Mouse (Mus musculus): Measurements from ENCODE around the gene Chml. TPM values are rescaled to one million over a fixed set of nuclear protein-coding genes. Genes with fewer than 3 reads are reported as not detected.

The Chml gene
- polyA plus RNA-seq, 1 experiment from 2014 or later: 4.6 TPM

DNA sequence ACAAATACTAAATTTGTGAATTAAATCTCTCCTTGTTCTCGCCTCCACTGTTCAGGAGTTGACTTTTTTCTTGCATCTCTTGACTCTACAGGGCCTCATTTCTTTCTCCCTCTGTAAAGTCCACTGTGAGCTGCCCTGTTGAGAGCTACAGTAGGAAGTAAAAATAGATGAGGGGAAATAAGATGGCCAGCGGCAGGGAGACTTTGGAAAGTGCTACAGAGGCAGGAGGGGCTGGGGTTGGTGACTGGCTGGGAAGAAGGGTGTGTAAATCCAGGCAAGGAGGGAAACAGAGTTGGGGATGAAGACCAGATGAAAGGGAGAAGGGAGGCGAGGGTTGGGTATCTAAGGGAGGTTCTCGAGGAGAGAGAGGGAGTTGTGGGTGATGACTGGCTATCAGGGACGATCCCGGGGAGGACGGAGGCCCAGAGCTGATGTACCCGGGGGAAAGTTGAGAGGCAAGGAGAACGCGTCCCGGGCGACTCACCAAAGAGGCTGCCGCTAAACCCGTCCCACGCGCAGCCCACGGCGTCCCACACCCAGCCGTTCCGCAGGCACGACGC, 935 bp downstream of the Chml start:
- 1% methylated on average over 22 of the region's 22 CpGs for WGBS
- peaks cover 18% of the 10 kb centered on the region for H3K36me3 ChIP-seq
- H3K9me3 ChIP-seq (replicated peaks): no peaks in the 10 kb centered on the region
- H3K4me3 ChIP-seq: peak overlapping the region; percentile 81
- H3K4me1 ChIP-seq: peaks cover 29% of the 10 kb centered on the region
- no peak for DNase-seq (ENCODE audit: low spot score)
- H3K27me3 ChIP-seq (ENCODE audit: low read depth, poor library complexity, severe bottlenecking): no peaks in the 10 kb centered on the region; the same call in 1 of the 2 replicates
- H3K27ac ChIP-seq (replicated peaks): peak overlapping the region; percentile 98

- Histone ChIP-seq H3K27me3 (ENCODE audit: low read depth, poor library complexity, severe bottlenecking) (no peaks in the 10 kb centered on the region), H3K27ac (replicated peaks) (no peak overlapping the region), H3K4me1 (no peaks in the 10 kb centered on the region), H3K4me3 (no peak overlapping the region), H3K36me3 (peaks cover 27% of the 10 kb centered on the region), H3K9me3 (replicated peaks) (no peaks in the 10 kb centered on the region)
- DNase-seq (ENCODE audit: low spot score): no peak
- WGBS: 91% methylated on average over 6 of the region's 6 CpGs
These were observed 11.7 kb downstream of the Chml start for GRCm38 (mm10) chr1:175680995-175681394.

GRCm38 (mm10) chr1:175677459-175677858, 15.2 kb downstream of the Chml start:
- Histone ChIP-seq H3K27ac (replicated peaks) (no peak overlapping the region), H3K36me3 (peaks cover 13% of the 10 kb centered on the region), H3K27me3 (ENCODE audit: low read depth, poor library complexity, severe bottlenecking) (no peaks in the 10 kb centered on the region), H3K4me1 (no peaks in the 10 kb centered on the region), H3K4me3 (no peak overlapping the region), H3K9me3 (replicated peaks) (no peaks in the 10 kb centered on the region)
- WGBS: 90% methylated on average over 6 of the region's 6 CpGs
- DNase-seq (ENCODE audit: low spot score): no peak

DNA sequence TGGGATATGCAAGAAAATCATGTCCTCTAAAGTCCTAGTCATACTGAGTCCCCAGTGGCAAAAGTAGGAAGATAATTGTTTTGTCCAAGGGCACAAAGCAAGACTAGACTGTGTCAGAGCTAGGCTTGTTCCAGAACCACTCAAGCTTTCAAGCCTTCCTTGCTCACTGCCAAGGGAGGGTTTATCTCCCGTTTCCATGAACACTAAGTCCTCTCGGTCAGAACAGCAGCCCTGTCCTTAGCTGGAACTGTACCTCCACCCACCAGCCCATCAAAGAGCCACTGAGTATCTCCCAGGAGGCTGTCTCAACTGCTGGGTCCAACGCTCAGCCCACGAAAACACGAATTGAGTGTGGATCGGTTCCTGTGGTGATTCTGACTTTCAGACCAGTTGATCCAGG, 17.6 kb downstream of the Chml start:
- Histone ChIP-seq H3K36me3 (peaks cover 8% of the 10 kb centered on the region), H3K27ac (replicated peaks) (no peak overlapping the region), H3K4me3 (no peak overlapping the region), H3K9me3 (replicated peaks) (no peaks in the 10 kb centered on the region), H3K4me1 (no peaks in the 10 kb centered on the region), H3K27me3 (ENCODE audit: low read depth, poor library complexity, severe bottlenecking) (no peaks in the 10 kb centered on the region)
- 88% methylated on average over 6 of the region's 6 CpGs for whole genome bisulfite sequencing
- no peak for DNase-seq (ENCODE audit: low spot score)

DNA sequence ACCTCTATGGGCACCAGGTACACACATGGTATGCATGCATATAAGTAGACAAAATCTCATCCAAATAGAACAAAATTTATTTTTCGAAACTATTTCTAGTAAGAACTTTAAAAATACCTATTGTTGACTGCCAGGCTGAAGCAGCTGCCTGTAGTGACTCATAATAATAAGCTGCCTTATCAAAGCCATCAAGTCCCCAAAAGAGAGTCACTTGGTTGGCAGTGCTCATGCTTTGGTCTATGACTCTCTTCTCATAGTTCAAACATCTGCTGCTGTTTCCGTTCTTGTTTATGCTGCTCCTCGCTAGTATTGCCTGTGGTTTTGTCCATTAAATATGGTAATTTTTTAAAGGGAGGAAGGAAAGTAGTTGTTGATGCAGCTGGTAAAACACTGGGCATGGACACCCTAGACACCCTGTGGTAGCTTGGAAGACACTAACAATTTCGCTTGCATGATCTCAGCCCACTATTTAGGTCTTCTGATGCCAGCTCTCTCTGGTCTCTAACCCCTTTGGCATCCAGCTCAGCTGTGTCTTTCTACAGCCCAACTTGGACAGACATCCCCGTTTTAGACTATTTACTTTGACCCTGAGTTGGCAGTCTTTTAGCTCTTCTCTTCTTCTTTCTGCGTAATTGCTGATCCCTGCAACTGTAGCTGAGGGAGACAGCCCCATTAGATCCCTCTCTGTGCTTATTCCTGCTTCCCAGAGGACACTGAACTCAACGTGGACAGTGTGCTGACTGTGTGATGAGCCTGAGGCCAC, 19.0 kb downstream of the Chml start:
- DNase-seq (ENCODE audit: low spot score): no peak
- peaks cover 8% of the 10 kb centered on the region for H3K36me3 ChIP-seq
- no peaks in the 10 kb centered on the region for H3K9me3 ChIP-seq (replicated peaks)
- H3K4me1 ChIP-seq: no peaks in the 10 kb centered on the region
- H3K4me3 ChIP-seq: no peak overlapping the region
- WGBS: 85% methylated on average over 7 of the region's 7 CpGs
- no peak overlapping the region for H3K27ac ChIP-seq (replicated peaks)
- H3K27me3 ChIP-seq (ENCODE audit: low read depth, poor library complexity, severe bottlenecking): no peaks in the 10 kb centered on the region

GRCm38 (mm10) chr1:175671626-175672025, 21.1 kb downstream of the Chml start:
- Histone ChIP-seq H3K27me3 (ENCODE audit: low read depth, poor library complexity, severe bottlenecking) (no peaks in the 10 kb centered on the region), H3K4me3 (no peak overlapping the region), H3K4me1 (no peaks in the 10 kb centered on the region), H3K27ac (replicated peaks) (no peak overlapping the region), H3K36me3 (peaks cover 5% of the 10 kb centered on the region), H3K9me3 (replicated peaks) (no peaks in the 10 kb centered on the region)
- no peak for DNase-seq (ENCODE audit: low spot score)
- 50% methylated on average over 1 of the region's 1 CpGs for WGBS

GRCm38 (mm10) chr1:175670042-175670441, 22.7 kb downstream of the Chml start:
- Histone ChIP-seq H3K27ac (replicated peaks) (no peak overlapping the region), H3K36me3 (no peaks in the 10 kb centered on the region), H3K9me3 (replicated peaks) (no peaks in the 10 kb centered on the region), H3K4me3 (no peak overlapping the region), H3K4me1 (0 out of 2 replicates have a peak, but pooled peaks cover 6% of the 10 kb centered on the region), H3K27me3 (ENCODE audit: low read depth, poor library complexity, severe bottlenecking) (no peaks in the 10 kb centered on the region)
- DNase-seq (ENCODE audit: low spot score): no peak
- 80% methylated on average over 7 of the region's 7 CpGs for WGBS

GRCm38 (mm10) chr1:175669456-175669855, 23.2 kb downstream of the Chml start:
- H3K4me3 ChIP-seq: no peak overlapping the region
- DNase-seq (ENCODE audit: low spot score): no peak
- 94% methylated on average over 3 of the region's 3 CpGs for WGBS

DNA sequence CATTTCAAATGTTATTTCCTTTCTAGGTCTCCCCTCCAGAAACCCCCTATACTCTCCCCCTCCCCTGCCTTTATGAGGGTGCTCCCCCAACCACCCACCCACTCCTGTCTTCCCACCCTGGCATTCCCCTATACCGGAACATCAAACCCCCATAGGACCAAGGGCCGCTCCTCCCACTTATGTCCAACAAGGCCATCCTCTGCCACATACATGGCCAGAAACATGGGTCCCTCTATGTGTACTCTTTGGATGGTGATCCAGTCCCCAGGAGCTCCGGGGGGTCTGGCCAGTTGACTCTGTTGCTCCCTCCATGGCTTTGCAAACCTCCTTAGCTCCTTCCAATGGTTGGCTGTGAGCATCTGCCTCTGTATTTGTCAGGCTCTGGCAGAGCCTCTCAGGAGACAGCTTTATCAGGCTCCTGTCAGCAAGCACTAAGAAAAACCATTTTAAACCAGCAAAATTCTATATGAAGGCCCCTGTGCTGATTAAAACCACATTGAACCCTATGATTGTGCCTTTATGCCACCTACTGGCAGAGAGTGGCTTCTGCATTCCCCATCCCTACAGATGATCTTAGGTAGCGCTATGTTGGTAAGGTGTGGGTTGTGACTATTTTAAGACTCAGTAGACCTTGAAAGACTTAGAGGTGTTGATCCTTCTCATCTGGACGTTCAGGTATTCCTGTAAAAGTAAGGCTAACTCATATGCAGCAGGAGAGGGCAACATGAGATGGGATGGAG, 23.9 kb downstream of the Chml start:
- peaks cover 6% of the 10 kb centered on the region for H3K36me3 ChIP-seq
- 0 out of 2 replicates have a peak, but pooled peaks cover 6% of the 10 kb centered on the region for H3K4me1 ChIP-seq
- H3K4me3 ChIP-seq: no peak overlapping the region
- H3K27ac ChIP-seq (replicated peaks): no peak overlapping the region
- WGBS: 85% methylated on average over 5 of the region's 5 CpGs
- H3K9me3 ChIP-seq (replicated peaks): no peaks in the 10 kb centered on the region
- no peaks in the 10 kb centered on the region for H3K27me3 ChIP-seq (ENCODE audit: low read depth, poor library complexity, severe bottlenecking)
- DNase-seq (ENCODE audit: low spot score): no peak

More at GRCm38 (mm10) chr1:175669456-175669855, 23.2 kb downstream of the Chml start:
- Histone ChIP-seq H3K27ac (replicated peaks) (no peak overlapping the region), H3K27me3 (ENCODE audit: low read depth, poor library complexity, severe bottlenecking) (no peaks in the 10 kb centered on the region), H3K9me3 (replicated peaks) (no peaks in the 10 kb centered on the region), H3K36me3 (peaks cover 3% of the 10 kb centered on the region; the same call in 1 of the 2 replicates), H3K4me1 (0 out of 2 replicates have a peak, but pooled peaks cover 6% of the 10 kb centered on the region)

DNA sequence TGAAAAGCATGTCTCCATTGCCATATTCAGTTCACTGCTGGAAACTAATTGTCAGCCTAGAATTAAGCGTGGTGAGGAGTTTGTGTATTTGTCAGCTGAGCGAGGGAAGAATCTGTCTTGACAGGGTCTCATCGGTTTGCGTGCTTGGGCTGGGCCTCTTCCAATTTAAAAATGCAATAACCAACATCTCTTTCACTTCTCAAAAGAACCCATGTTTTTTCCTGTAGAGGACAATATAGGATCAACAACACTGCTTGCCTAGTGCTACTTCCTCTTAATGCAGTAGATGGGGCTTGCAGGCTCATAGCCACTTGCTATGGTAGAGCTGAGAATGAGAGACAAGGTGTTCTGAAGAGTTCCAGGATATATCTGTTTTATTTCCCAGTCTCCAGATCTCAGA, 32.8 kb downstream of the Chml start:
- Histone ChIP-seq H3K9me3 (replicated peaks) (no peaks in the 10 kb centered on the region), H3K4me1 (no peaks in the 10 kb centered on the region), H3K4me3 (no peak overlapping the region), H3K27me3 (ENCODE audit: low read depth, poor library complexity, severe bottlenecking) (no peaks in the 10 kb centered on the region), H3K27ac (replicated peaks) (no peak overlapping the region), H3K36me3 (peaks cover 27% of the 10 kb centered on the region)
- DNase-seq (ENCODE audit: low spot score): no peak
- WGBS: 95% methylated on average over 4 of the region's 4 CpGs

- Histone ChIP-seq H3K4me3 (no peak overlapping the region), H3K27me3 (ENCODE audit: low read depth, poor library complexity, severe bottlenecking) (no peaks in the 10 kb centered on the region), H3K27ac (replicated peaks) (no peak overlapping the region), H3K9me3 (replicated peaks) (no peaks in the 10 kb centered on the region), H3K36me3 (no peaks in the 10 kb centered on the region), H3K4me1 (no peaks in the 10 kb centered on the region)
- DNase-seq (ENCODE audit: low spot score): no peak
- WGBS: 97% methylated on average over 4 of the region's 4 CpGs
These were observed 44.1 kb downstream of the Chml start for GRCm38 (mm10) chr1:175648615-175649014.

GRCm38 (mm10) chr1:175646952-175647351, 45.7 kb downstream of the Chml start:
- Histone ChIP-seq H3K36me3 (no peaks in the 10 kb centered on the region), H3K4me3 (no peak overlapping the region), H3K27me3 (ENCODE audit: low read depth, poor library complexity, severe bottlenecking) (no peaks in the 10 kb centered on the region), H3K4me1 (peaks cover 4% of the 10 kb centered on the region; the same call in 1 of the 2 replicates), H3K27ac (replicated peaks) (no peak overlapping the region), H3K9me3 (replicated peaks) (no peaks in the 10 kb centered on the region)
- 83% methylated on average over 9 of the region's 9 CpGs for WGBS
- no peak for DNase-seq (ENCODE audit: low spot score)
